Comparison of ENCODE assay signal across 8 mouse cellular contexts in genomic region chr12:89811815-89812549, GRCm38 (mm10).
DNase-seq lines count a peak whose midpoint lies in the region; ATAC-seq and TF ChIP-seq lines count a peak whose summit lies in the region.

No protein-coding gene starts in this region.

- under 1% methylated on average over 36 of the region's 36 CpGs for WGBS in hindbrain, embryonic 10.5 days
- WGBS in liver, postnatal 0 days (ENCODE audit: insufficient replicate concordance) = under 1% methylated on average over 35 of the region's 36 CpGs
- WGBS in neural tube, embryonic 14.5 days = under 1% methylated on average over 36 of the region's 36 CpGs

- peak overlapping the region; percentile 81 for H3K4me3 ChIP-seq in E14TG2a.4 (replicated peaks; ENCODE audit: low read length)
- H3K4me3 ChIP-seq in hindbrain, embryonic 10.5 days = peak overlapping the region; percentile 62
- H3K4me3 ChIP-seq in liver, postnatal 0 days (ENCODE audit: low read depth, low read length) = no peak overlapping the region
- peak overlapping the region; percentile 35 for H3K4me3 ChIP-seq in neural tube, embryonic 14.5 days (ENCODE audit: low read depth, low read length)

- peak overlapping the region; percentile 85 for H3K27ac ChIP-seq in hindbrain, embryonic 10.5 days
- no peak overlapping the region for H3K27ac ChIP-seq in liver, postnatal 0 days (ENCODE audit: low read depth)
- H3K27ac ChIP-seq in neural tube, embryonic 14.5 days (ENCODE audit: low read depth, low read length) = peak overlapping the region; percentile 45

- H3K9me3 ChIP-seq in E14TG2a.4 (ENCODE audit: low read length) = no peaks in the 10 kb centered on the region
- H3K9me3 ChIP-seq in hindbrain, embryonic 10.5 days = no peaks in the 10 kb centered on the region
- no peaks in the 10 kb centered on the region for H3K9me3 ChIP-seq in liver, postnatal 0 days (ENCODE audit: low read length)
- no peaks in the 10 kb centered on the region for H3K9me3 ChIP-seq in neural tube, embryonic 14.5 days (ENCODE audit: control insufficient read depth, low read length)

- peaks cover 18% of the 10 kb centered on the region for H3K4me1 ChIP-seq in E14TG2a.4 (replicated peaks; ENCODE audit: low read depth, low read length)
- H3K4me1 ChIP-seq in hindbrain, embryonic 10.5 days (replicated peaks) = peaks cover 24% of the 10 kb centered on the region
- H3K4me1 ChIP-seq in liver, postnatal 0 days (ENCODE audit: insufficient read depth) = 0 out of 2 replicates have a peak, but pooled peaks cover 3% of the 10 kb centered on the region
- H3K4me1 ChIP-seq in neural tube, embryonic 14.5 days (ENCODE audit: control insufficient read depth, insufficient read depth, low read length) = peaks cover 4% of the 10 kb centered on the region; the same call in 1 of the 2 replicates

- H3K27me3 ChIP-seq in E14TG2a.4 (ENCODE audit: insufficient read depth, low read length) = peaks cover 46% of the 10 kb centered on the region
- H3K27me3 ChIP-seq in hindbrain, embryonic 10.5 days (ENCODE audit: insufficient read depth, poor library complexity, severe bottlenecking) = peaks cover 20% of the 10 kb centered on the region
- H3K27me3 ChIP-seq in liver, postnatal 0 days (ENCODE audit: insufficient read depth, low read length) = peaks cover 22% of the 10 kb centered on the region
- no peaks in the 10 kb centered on the region for H3K27me3 ChIP-seq in neural tube, embryonic 14.5 days (ENCODE audit: control insufficient read depth, insufficient read depth, low read length)

- peak overlapping the region; percentile 46 for H3K4me2 ChIP-seq in liver, postnatal 0 days (ENCODE audit: low read depth, low read length)
- peak overlapping the region; percentile 79 for H3K4me2 ChIP-seq in neural tube, embryonic 14.5 days (ENCODE audit: low read depth, low read length)

- TF ChIP-seq EP300 in liver, postnatal 0 days (IDR thresholded peaks at IDR 0.05; ENCODE audit: low read depth) = no peak

- no peak for TF ChIP-seq CTCF in E14TG2a.4 (conservative IDR thresholded peaks at IDR 0.05; ENCODE audit: low read length)
- no peak for TF ChIP-seq CTCF in liver, postnatal 0 days (IDR thresholded peaks at IDR 0.05; ENCODE audit: low read depth)

- peak; percentile 94 for ATAC-seq in frontal cortex, adult (ENCODE audit: low TSS enrichment)
- ATAC-seq in liver, postnatal 0 days = peak; percentile 72
- ATAC-seq in neural tube, embryonic 14.5 days (ENCODE audit: low read depth) = peak; percentile 93

- no peaks in the 10 kb centered on the region for H3K36me3 ChIP-seq in E14TG2a.4 (ENCODE audit: insufficient read depth, low read length)
- H3K36me3 ChIP-seq in hindbrain, embryonic 10.5 days = no peaks in the 10 kb centered on the region
- H3K36me3 ChIP-seq in liver, postnatal 0 days (replicated peaks; ENCODE audit: insufficient read depth, low read length) = no peaks in the 10 kb centered on the region
- no peaks in the 10 kb centered on the region for H3K36me3 ChIP-seq in neural tube, embryonic 14.5 days (ENCODE audit: control insufficient read depth, insufficient read depth, low read length)

- peak; percentile 95 for DNase-seq in cerebellum, adult 9-10 months
- DNase-seq in hindbrain, embryonic 10.5 days (ENCODE audit: low spot score) = peak; percentile 86
- peak; percentile 64 to 68 for DNase-seq in layer of hippocampus, adult 8-10 months (ENCODE audit: low spot score in 2 of 2)
- DNase-seq in liver, postnatal 0 days = peak; percentile 29
- peak; percentile 3 to 9 for DNase-seq in thymus, postnatal 36 days

- no peak overlapping the region for H3K9ac ChIP-seq in liver, postnatal 0 days (replicated peaks)
- H3K9ac ChIP-seq in neural tube, embryonic 14.5 days (replicated peaks; ENCODE audit: low read depth, low read length) = peak overlapping the region; percentile 48

Comparison
In these comparisons a context has a peak if more than half of its experiments do, and no peak if none do; other contexts are left out.
1. DNase-seq: peak in every context shown above with its lines; median percentile 95 in cerebellum, adult 9-10 months; 86 in hindbrain, embryonic 10.5 days; 66 in layer of hippocampus, adult 8-10 months; 29 in liver, postnatal 0 days; 6 in thymus, postnatal 36 days.